Mouse (Mus musculus) gastrocnemius, adult 2 months (tissue): ENCODE measurements around the gene Gsdma2. TPM values are rescaled to one million over a fixed set of nuclear protein-coding genes. Genes with fewer than 3 reads are reported as not detected.

Source experiments
- DNase-seq: peaks from one replicate; pipeline ENCODE4 v3.0.0; 2022
- H3K27ac ChIP-seq: fragments of 200-600 bp; 2 replicates; pipeline ENCODE4 v1.8.1; 2022; ENCODE audit warnings: mild to moderate bottlenecking
- H3K4me3 ChIP-seq: fragments of 200-600 bp; 2 replicates; pipeline ENCODE4 v1.8.1; 2022; ENCODE audit warnings: mild to moderate bottlenecking, moderate library complexity
- CTCF ChIP-seq: fragments of 200-600 bp; IDR thresholded peaks from 2 replicates; pipeline ENCODE4 v1.8.1; 2022; ENCODE audit warnings: antibody characterized with exemption, mild to moderate bottlenecking, moderate library complexity
- intact Hi-C: fragments of 180-260 bp; cut with DNase I; formaldehyde crosslinking; loops from one replicate; pipeline ENCODE4 v1.15.1; 2025
- total RNA-seq, 2 experiments: library from RNA; stranded (reverse); gene quantifications; 2 replicates each; pipeline ENCODE4 v1.2.3; 2021

The Gsdma2 gene
- total RNA-seq, 2 experiments from 2014 or later = 1.1 to 1.7 TPM

- Histone ChIP-seq H3K4me3 (no peak overlapping the region), H3K27ac (no peak overlapping the region)
- intact Hi-C loops = no loop called here
- DNase-seq = no peak
- TF ChIP-seq CTCF = no peak
Observed at GRCm38 (mm10) chr11:98695408-98695807, 48.8 kb downstream of the Gsdma2 start.

GRCm38 (mm10) chr11:98696454-98697216, 50.1 kb downstream of the Gsdma2 start:
- peak; percentile 50 for DNase-seq
- intact Hi-C loops = no loop called here
- no peak overlapping the region for H3K27ac ChIP-seq
- TF ChIP-seq CTCF = no peak
- H3K4me3 ChIP-seq = no peak overlapping the region

- intact Hi-C loops = no loop called here
- no peak for DNase-seq
Observed at GRCm38 (mm10) chr11:98697225-98697624, 50.7 kb downstream of the Gsdma2 start.

GRCm38 (mm10) chr11:98698849-98699640, 52.5 kb downstream of the Gsdma2 start:
- Histone ChIP-seq H3K27ac (no peak overlapping the region), H3K4me3 (no peak overlapping the region)
- TF ChIP-seq CTCF = no peak
- intact Hi-C loops = no loop called here
- DNase-seq = no peak

More at GRCm38 (mm10) chr11:98697225-98697624, 50.7 kb downstream of the Gsdma2 start:
- Histone ChIP-seq H3K4me3 (no peak overlapping the region), H3K27ac (no peak overlapping the region)
- TF ChIP-seq CTCF = no peak

- peak; percentile 81 for DNase-seq
- Histone ChIP-seq H3K27ac (no peak overlapping the region), H3K4me3 (no peak overlapping the region)
- intact Hi-C loops = loop anchor here (2.0 to 10.0 kb wide), 3 partner anchors 129 to 325 kb away; no protein-coding TSS in a partner anchor
- TF ChIP-seq CTCF = peak; percentile 91
Observed at GRCm38 (mm10) chr11:98699911-98700310, 53.4 kb downstream of the Gsdma2 start.

GRCm38 (mm10) chr11:98701213-98701670, 54.7 kb downstream of the Gsdma2 start, which contains the start of gene Csf3:
Gene Csf3 (plus strand): TSS chr11:98701263.
- Histone ChIP-seq H3K4me3 (no peak within 1 kb of the TSS), H3K27ac (no peak within 1 kb of the TSS)
- no peak for TF ChIP-seq CTCF
- intact Hi-C loops = loop anchor here (2.0 to 10.0 kb wide), 3 partner anchors 128 to 326 kb away; no protein-coding TSS in a partner anchor
- no peak for DNase-seq

GRCm38 (mm10) chr11:98702323-98702722, 55.8 kb downstream of the Gsdma2 start:
- no peak for DNase-seq
- intact Hi-C loops = loop anchor here (5.0 to 10.0 kb wide), 2 partner anchors 210 to 328 kb away; no protein-coding TSS in a partner anchor
- Histone ChIP-seq H3K27ac (no peak overlapping the region), H3K4me3 (no peak overlapping the region)
- no peak for TF ChIP-seq CTCF

GRCm38 (mm10) chr11:98705021-98705420, 58.5 kb downstream of the Gsdma2 start:
- Histone ChIP-seq H3K27ac (no peak overlapping the region), H3K4me3 (no peak overlapping the region)
- TF ChIP-seq CTCF = no peak
- DNase-seq = no peak
- intact Hi-C loops = loop anchor here (10.0 kb wide), 1 partner anchor 330 kb away; no protein-coding TSS in a partner anchor

Other genes starting within 250 kb of the Gsdma2 start
- gene Pgap3, start 246.3 kb upstream of the Gsdma2 start, total RNA-seq = 1 to 10 TPM; 2.2 to 3.0 TPM
- gene Erbb2, start 234.3 kb upstream of the Gsdma2 start, total RNA-seq = 1 to 10 TPM; 1.6 to 1.9 TPM
- 10 to 100 TPM; 30.3 to 37.4 TPM for gene Mien1, start 207.8 kb upstream of the Gsdma2 start, total RNA-seq
- not detected for gene Grb7, start 200.4 kb upstream of the Gsdma2 start, total RNA-seq
- gene Ikzf3, start 100.7 kb upstream of the Gsdma2 start, total RNA-seq = under 1 TPM in 1 of 2 experiments, not detected in 1; 0.22 TPM
- not detected for gene Zpbp2, start 95.7 kb upstream of the Gsdma2 start, total RNA-seq
- 10 to 100 TPM; 24.5 to 25.7 TPM for gene Ormdl3, start 59.4 kb upstream of the Gsdma2 start, total RNA-seq
- gene Lrrc3c, start 48.5 kb upstream of the Gsdma2 start, total RNA-seq = not detected
- 1 to 10 TPM; 4.6 to 5.6 TPM for gene Gm12355, start 21.1 kb upstream of the Gsdma2 start, total RNA-seq
- 10 to 100 TPM; 17.7 to 28.8 TPM for gene Gsdma3, start 20.4 kb upstream of the Gsdma2 start, total RNA-seq
- under 1 TPM; 0.33 to 0.69 TPM for gene Gsdma, start 17.6 kb downstream of the Gsdma2 start, total RNA-seq
- 100 to 1,000 TPM; 101 to 106 TPM for gene Psmd3, start 35.8 kb downstream of the Gsdma2 start, total RNA-seq
- gene Csf3, start 54.5 kb downstream of the Gsdma2 start, total RNA-seq = not detected
- 10 to 100 TPM; 52.0 to 58.4 TPM for gene Med24, start 82.7 kb downstream of the Gsdma2 start, total RNA-seq
- gene Thra, start 93.9 kb downstream of the Gsdma2 start, total RNA-seq = 10 to 100 TPM; 78.8 to 96.8 TPM
- gene Nr1d1, start 128.6 kb downstream of the Gsdma2 start, total RNA-seq = 100 to 1,000 TPM in 1 of 2 experiments, 10 to 100 TPM in 1; 56.3 to 152 TPM
- gene Msl1, start 148.8 kb downstream of the Gsdma2 start, total RNA-seq = 10 to 100 TPM; 51.8 to 69.4 TPM
- gene Casc3, start 158.1 kb downstream of the Gsdma2 start, total RNA-seq = 10 to 100 TPM; 17.4 to 21.9 TPM
- under 1 TPM; 0.22 to 0.26 TPM for gene Rapgefl1, start 190.0 kb downstream of the Gsdma2 start, total RNA-seq
- gene Wipf2, start 216.9 kb downstream of the Gsdma2 start, total RNA-seq = 1 to 10 TPM; 6.1 to 6.6 TPM